Mouse (Mus musculus): Measurements from ENCODE around the gene Sap30. TPM values are rescaled to one million over a fixed set of nuclear protein-coding genes. Genes with fewer than 3 reads are reported as not detected.
A peak's percentile ranks its signal among the peaks of the same experiment; 100 is the strongest.
"Not testable (repeated sequence)": the region's sequence is repeated elsewhere in the genome, so short reads cannot be mapped to it uniquely, and the experiment has no call there.

Gene Sap30
- total RNA-seq, 2 experiments from 2014 or later, result 8.9 to 12.0 TPM

DNA sequence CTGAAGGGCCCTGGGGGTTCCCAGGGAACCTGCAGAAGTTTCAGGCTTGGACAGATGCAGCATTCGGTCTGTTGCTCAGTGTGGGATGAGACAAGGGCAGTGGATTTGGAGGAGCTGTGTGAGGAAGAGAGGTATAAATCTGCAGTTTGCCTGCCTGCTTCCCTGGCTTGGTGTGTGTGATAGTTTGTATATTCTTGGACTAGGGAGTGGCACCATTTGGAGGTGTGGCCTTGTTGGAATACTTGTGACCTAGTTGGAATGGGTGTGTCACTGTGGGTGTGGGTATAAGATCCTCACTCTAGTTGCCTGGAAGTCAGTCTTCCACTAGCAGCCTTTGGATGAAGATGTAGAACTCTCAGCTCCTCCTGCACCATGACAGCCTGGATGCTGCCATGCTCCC lies 17.8 kb upstream of the Sap30 start:
- intact Hi-C loops (cut with DNase I); DNase-seq (ENCODE audit: low spot score in 2 of 2): not testable (repeated sequence)

DNA sequence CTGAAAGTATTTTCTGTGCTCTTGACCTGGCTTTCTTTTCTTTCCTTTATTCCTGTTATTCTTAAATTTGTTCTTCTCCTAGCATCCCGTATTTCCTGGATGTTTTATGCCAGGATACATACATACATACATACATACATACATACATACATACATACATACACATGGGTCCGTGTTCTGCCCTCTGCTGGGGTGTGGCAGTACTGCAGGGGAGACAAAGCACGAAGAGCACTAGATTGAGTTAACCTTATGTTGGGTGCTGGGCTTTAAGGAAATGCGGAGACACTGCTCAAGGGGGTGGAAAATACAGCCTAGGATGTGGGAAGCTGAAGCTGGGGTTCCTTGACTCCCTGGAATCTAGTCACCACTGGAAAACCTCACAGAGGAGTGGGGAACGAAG lies 16.0 kb upstream of the Sap30 start:
- DNase-seq (ENCODE audit: low spot score in 2 of 2), result peak; percentile 25 to 28
- intact Hi-C loops (cut with DNase I), result loop anchor here (2.0 kb wide), 1 partner anchor 75 kb away; no protein-coding TSS in a partner anchor

DNA sequence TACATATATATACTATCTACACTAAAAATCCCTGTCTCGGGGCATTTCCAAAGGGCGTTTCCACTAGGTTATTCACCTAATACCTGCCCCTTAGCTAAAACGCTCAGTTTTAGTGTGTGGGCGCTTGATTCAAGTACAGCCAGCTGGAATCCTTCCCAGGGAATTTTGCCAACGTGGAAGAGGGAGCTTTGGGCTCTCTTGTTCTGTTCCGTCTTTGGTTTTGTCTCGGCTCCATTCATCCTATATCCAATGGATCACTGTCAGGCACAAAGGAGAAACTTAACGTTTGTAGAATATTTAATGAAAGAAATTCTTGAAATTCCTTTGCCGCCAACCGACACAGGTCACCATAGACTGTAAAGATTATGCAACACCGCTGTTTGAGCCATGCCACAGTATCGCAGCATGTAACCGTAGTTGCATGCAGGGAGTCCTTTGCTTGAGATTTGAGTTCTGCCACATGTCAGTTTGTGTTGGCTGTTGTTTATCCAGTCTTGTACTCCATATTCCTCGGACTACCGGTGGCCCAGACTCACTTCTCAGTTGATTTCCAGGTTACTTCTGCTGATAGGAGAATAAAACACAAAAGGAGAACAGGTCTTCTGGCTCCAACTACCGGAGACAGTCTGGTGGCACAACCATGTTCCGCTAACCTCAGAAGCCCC lies 11.3 kb upstream of the Sap30 start:
- intact Hi-C loops (cut with DNase I), result no loop called here
- peak; percentile 19 to 32 for DNase-seq (ENCODE audit: low spot score in 2 of 2)

DNA sequence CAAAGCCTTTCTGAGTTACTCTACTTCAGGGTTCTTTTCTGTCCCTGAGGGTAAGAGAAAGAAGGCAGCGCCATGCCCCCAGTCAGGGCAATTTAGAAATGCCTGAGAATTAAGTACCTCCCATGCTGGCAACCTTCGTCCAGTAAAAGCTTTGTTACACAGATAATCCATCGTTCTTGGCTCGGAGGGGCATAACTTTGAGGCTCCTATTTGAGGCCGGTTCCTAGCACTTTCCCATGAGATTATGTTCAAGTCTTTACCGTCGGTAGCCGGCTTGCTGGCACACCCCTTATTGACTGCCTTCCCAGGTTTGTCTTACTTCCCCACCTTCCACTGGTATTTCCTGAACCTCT lies 10.8 kb upstream of the Sap30 start:
- DNase-seq (ENCODE audit: low spot score in 2 of 2), result no peak
- intact Hi-C loops (cut with DNase I), result no loop called here

DNA sequence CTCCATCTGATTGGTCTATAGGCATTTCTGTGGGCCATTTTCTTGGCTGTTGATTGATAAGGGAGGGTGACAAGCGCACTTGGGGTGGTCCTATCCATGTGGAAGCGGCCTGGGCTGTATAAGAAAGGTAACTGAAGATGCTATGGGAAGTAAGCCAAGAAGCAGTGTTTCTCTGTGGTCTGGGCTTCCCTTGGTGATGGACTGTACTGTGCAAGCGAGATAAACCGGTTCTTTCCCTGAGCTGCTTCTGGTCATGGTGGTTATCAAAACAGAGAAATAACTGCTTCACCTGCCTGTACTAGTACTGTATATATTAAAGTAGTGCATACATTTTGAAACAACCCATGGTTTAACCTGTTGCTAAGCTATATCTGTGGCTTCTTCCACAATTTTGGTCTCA lies 4.2 kb upstream of the Sap30 start:
- intact Hi-C loops (cut with DNase I), result no loop called here
- no peak for DNase-seq (ENCODE audit: low spot score in 2 of 2)

DNA sequence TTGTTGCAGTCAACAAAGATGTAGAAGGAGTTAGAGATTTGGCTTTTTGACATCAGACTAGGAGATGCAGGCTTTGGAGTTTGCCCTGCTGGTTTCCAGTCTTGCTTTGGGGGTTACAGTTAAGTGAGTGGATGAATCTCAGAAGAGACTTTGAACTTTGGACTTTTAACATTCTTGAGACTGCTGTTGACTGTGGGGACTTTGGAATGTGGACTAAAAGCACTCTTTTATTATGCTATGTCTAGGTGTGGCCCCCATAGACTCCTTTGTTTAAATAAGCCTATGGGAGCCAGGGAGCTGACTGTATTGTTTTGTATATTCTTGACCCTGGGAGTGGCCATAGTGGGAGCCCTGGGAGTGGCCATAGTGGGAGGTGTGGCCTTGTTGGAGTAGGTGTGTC lies 2.2 kb upstream of the Sap30 start:
- intact Hi-C loops (cut with DNase I), result loop anchor here (2.0 to 5.0 kb wide), 2 partner anchors 21 to 53 kb away; partner anchors contain the start of gene Hmgb2
- DNase-seq (ENCODE audit: low spot score in 2 of 2), result no peak

DNA sequence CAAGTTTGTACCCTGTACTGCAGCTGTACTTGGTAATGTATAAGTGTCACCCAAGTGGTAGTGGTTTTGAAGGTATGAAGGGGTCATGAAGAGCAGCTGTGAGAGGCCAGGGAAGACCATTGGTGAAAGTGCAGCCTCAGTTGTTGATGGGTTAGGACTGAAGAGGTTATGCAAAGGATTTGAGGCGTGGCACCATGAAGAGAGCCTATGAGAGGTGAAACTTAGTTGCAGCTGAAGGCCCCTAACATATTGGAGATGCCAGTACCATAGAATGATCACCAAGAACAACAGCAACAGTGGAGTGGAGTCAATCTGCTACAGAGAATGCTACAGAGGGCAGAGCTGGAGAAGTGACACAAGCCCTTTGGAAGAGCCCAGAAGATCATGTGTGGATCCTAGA lies 1.7 kb upstream of the Sap30 start:
- no peak for DNase-seq (ENCODE audit: low spot score in 2 of 2)
- intact Hi-C loops (cut with DNase I), result loop anchor here (2.0 to 5.0 kb wide), 2 partner anchors 21 to 52 kb away; partner anchors contain the start of gene Hmgb2

DNA sequence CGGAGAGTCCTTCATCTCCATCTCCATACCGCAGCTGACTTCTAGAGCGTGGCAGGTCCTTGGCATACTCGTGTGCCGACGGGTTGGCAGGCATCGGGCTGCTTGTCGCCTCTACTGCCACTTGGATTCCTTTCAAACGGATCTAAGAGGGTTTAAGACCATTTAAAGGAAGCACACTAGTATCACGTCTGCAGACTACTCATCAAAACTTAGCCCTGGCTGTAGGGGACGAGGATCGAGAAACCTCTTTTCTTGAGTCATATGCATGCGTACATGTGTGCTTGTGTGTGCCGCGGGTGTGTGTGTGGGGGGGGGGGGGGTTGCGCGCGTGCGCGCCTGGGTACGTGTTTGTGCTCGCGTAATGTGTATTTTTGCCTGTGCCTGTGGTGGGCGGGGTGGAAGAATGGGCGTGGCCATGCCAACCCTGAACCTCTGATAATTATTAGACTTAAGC lies 679 bp upstream of the Sap30 start:
- DNase-seq (ENCODE audit: low spot score in 2 of 2), result peak; percentile 35 to 49
- intact Hi-C loops (cut with DNase I), result loop anchor here (2.0 to 5.0 kb wide), 2 partner anchors 22 to 51 kb away; partner anchors contain the start of gene Hmgb2

DNA sequence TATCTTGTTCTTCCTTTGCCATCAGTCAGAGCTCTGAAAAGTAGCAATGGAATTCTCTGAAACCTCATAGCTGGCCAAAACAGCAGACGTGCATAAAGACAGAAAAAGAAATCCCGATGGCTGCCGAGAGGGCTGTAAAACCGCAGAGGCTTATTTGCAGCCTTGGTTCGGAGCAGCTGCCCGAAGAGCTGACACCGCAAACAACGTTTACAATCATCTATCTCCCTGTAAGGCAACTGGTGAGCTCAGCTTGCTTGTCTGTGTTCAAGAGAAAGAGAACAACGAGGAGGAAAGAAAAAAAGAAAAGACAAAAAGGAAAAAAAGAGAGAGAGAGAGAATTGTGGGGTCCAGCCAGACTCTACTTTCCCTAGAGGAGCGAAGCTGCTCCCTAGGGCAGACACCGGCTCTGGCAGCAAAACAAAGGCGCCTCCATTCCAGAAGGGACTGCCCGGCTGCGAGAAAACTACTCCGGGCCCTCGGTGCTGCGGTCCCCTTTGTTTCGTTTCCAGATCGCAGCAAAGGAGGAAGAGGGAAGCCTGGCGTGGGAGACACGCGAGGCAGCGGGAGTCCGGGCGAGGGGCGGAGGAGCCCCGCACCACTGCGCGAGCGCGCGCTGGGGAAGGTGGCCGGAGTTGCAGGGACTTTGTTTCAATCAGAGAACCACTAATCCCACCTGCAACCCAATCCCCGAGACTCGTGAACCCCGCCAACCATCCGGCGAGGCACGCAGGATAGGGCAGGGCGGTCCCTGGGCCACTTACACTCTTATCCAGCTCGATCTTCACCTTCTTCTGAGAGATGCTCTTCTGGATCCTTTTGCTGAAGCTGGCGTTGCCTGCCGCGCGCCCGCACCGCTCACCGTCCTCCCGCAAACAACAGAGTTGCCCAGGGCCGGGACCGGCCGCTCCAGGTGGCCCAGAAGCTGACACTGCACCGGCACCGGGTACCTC lies 894 bp downstream of the Sap30 start:
- DNase-seq (ENCODE audit: low spot score in 2 of 2), result peak; percentile 62 to 72
- intact Hi-C loops (cut with DNase I), result loop anchor here (5.0 kb wide), 1 partner anchor 49 kb away; no protein-coding TSS in a partner anchor

DNA sequence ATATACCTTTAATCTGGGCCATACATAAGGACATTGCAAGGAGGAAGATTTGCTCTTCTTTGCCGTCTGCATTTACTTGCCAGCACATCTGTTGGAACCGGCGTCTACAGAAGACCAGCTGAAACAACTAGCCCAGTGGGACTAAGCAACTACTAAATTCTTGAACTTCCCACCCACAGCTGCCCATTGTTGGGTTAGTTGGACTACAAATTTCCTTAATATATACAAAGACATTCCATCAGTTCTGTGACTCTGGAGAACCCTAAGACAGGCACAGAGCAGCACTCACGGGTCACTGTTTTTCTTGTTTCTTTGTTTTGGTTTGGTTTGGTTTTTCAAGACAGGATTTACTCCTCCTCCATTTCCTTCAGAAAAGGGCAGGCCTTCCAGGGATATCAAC lies 7.1 kb downstream of the Sap30 start:
- intact Hi-C loops (cut with DNase I), result no loop called here
- DNase-seq (ENCODE audit: low spot score in 2 of 2), result no peak

DNA sequence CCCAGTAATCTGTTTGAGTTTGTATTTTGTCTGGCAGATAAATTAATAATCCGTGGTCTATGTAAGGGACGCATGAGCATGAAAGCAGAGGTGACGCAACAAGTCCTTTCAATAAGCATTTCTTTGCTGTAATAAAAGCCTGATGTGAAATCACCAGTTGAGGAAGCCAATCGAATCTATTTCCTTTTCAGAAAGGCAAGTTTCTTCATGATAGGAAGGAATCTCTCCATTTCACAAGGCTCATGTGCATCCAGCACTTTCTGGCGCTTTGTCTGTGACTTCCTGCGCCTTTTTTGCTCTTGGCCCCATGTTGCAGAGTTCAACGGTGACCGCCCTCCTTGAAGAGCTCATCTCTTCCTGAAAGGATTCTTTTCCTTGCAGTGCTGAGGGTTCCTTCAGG lies 8.0 kb downstream of the Sap30 start:
- intact Hi-C loops (cut with DNase I), result no loop called here
- no peak for DNase-seq (ENCODE audit: low spot score in 2 of 2)

DNA sequence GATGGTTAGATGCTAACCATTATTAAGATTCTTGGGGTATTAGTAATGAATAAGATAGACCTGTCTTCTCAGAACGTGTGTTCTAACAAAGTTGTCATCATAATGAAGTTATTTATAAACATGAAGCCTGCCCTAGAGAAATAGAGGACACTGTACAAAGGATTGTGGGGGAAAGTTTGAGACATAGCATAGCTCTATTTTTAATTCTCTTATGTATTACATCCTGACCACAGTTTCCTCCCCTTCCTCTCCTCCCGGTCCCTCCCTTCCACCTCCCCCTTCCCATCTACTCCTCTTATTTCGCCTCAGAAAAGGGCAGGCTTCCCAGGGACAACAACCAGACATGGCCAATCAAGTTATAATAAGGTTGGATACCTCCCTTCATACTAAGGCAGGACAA lies 9.3 kb downstream of the Sap30 start:
- no peak for DNase-seq (ENCODE audit: low spot score in 2 of 2)
- intact Hi-C loops (cut with DNase I), result no loop called here

DNA sequence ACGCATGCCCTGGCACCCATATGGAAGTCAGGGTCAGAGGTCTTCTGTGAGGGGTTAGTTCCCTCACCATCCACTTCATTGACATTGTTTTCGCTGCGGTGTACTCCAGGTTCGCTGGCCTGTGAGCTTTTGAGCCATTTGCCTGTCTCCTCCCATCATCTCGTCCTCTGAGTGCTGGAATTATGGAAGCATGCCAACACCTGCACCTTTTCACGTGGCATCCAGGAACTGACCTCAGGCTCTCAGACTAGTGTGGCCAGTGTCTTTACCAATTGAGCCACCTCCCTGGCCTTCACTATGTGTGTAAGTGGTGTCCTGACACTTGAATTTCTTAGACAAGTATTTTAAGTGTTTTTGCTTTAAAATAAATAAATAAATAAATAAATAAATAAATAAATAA lies 13.9 kb downstream of the Sap30 start:
- intact Hi-C loops (cut with DNase I), result no loop called here
- no peak for DNase-seq (ENCODE audit: low spot score in 2 of 2)

DNA sequence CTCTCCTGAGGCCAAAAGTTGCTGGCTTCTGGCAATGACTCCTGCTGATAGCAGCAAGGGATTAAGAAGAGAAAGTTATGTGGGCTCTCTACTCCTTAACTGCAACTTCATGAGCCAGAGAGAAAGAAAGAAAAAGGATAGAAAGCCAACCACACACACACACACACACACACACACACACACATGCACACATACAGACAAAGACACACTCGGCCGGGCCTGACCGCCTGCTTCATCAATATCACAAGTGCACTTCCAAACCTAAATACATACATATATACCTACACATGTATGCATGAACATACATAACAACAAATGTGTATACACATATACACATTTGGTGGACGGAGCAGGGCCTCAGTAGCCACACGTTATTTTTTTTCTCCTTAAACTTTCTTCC lies 16.8 kb downstream of the Sap30 start:
- no peak for DNase-seq (ENCODE audit: low spot score in 2 of 2)
- intact Hi-C loops (cut with DNase I), result no loop called here

DNA sequence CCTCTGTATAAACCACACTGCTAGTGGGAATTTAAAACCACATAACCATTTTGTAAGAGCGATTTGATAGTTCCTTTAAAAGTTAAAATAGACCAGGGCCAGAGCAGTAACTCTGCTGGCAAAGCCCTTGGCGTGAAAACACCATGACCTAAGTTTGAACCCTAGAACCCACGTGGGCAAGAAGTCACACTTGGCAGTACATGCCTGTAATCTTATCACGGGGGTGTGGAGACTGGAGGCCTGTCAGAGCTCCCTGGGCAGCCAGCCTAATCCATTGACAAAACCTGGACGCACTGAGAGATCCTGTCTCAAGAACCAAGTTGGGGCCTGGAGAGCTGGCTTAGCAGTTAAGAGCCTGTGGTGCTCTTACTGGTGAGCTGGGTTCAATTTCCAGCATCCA lies 19.0 kb downstream of the Sap30 start:
- peak in 1 of 2 experiments; percentile 15 for DNase-seq (ENCODE audit: low spot score in 2 of 2)
- intact Hi-C loops (cut with DNase I), result no loop called here

DNA sequence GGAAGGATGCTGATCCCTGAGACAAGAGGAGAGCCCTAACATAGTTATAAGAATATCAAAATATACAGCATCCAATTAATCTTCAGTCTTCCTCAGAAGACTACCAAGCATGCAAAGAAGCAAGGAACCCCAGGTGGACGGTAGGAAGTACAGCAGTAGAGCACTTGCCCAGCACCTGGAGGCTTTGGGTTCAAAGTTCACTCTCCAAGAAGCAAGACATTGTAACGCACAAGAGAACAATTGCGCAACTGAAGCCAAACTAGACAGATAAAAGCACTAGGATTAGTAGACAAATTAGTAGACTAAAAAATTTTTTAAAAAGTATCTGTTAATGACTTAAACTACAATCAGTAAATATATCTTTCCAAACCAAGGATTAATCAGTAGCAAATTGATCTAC lies 23.9 kb downstream of the Sap30 start:
- DNase-seq (ENCODE audit: low spot score in 2 of 2), result no peak
- intact Hi-C loops (cut with DNase I), result no loop called here

DNA sequence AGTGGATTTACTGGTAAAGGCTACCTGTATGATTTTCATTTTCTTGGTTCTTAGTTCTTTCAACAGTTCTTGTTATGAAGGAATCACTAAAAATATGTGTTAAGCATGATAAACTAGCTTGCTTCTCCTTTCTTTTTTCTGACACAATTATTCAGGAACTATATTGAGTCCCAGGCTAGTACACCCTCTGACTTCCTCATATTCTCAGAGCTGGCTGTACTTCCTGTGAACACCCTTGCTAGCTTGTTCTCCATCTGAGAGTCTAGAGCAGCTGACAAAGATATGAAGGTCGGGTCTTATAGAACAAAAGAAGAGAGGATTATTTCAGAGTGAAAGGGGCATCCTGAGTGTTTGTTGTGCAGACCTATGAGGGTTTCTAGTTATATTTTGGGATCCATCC lies 24.8 kb downstream of the Sap30 start:
- no peak for DNase-seq (ENCODE audit: low spot score in 2 of 2)
- intact Hi-C loops (cut with DNase I), result no loop called here

DNA sequence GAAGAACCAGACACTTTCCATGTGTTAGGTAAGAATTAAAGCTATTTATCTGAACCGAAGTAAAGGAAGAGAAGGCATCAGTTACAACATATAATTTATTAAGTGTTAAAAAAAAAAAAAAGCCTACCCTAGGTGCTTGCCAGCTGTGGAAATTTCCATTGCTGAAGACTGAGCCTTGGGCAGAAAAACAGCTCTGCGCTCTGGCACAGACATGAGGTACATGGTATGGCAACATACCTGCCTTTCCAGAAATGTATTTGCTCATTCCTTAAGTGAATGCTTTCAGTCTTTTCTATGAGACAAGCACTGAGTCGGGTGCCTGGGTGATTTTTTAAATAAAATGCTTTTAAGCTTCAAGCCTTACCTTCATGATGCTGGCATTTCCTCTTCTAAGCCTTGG lies 29.7 kb downstream of the Sap30 start:
- DNase-seq (ENCODE audit: low spot score in 2 of 2), result no peak
- intact Hi-C loops (cut with DNase I), result no loop called here

DNA sequence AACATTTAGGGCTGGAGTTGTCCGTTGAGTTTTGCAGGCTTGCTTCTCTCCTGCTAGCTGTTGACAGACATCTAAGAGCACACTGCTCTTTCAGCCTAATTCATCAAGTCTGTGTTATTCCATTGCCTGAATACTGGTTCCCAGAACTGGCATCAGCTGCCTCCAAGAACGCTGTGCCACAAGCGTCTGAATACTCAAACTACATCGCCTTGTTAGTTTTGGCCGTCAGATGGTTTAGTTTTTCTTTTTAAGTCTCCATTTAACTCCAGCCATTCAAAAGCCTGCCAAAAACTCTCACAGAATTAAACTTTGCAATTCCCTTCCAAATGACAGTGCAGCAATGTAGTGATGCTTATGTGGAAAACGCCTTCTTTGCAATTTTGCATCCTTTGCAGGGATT lies 30.5 kb downstream of the Sap30 start:
- peak in 1 of 2 experiments; percentile 16 for DNase-seq (ENCODE audit: low spot score in 2 of 2)
- intact Hi-C loops (cut with DNase I), result no loop called here

DNA sequence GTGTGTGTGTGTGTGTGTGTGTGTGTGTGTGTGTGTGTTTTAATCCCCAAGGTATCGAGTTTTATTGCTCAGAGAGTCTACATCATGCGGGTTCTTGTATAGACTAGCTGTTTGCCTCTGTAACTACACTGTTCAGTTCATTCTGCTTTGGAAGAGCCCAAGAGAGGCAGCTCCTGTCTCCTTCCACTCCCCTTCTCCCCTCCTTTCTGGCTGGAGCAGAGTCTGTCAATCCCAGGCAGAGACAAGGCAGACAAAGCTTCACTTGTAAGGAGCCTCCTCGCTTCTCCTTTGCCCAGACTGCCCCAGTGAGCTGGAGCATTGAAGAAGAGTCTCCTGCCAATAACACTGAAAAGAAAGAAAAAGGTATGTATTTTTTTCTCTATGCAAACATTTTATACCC lies 31.9 kb downstream of the Sap30 start, which contains the start of gene Scrg1:
TSS of gene Scrg1 (plus strand) at position 159 of the 400 bp plus-strand sequence.
- no peak for DNase-seq (ENCODE audit: low spot score in 2 of 2)
- intact Hi-C loops (cut with DNase I), result no loop called here

DNA sequence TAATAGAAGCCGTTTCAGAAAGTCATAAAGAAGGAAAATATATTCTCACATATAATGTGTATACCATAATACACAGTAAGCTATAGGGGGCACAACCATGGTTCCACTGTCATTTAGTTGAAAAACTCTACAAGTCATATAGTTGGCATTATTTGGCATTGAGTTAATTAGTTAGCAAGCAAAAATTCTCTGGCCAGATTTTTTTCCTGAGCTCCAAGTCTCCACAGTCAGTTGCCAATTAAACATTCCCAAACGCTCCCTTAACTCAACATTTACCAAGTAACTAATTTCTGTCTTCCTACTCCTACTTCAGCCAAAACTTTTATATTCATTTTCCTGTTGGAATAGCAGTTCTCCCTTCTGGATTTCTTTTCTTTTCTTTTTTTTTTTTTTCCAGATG lies 34.3 kb downstream of the Sap30 start:
- DNase-seq (ENCODE audit: low spot score in 2 of 2), result no peak
- intact Hi-C loops (cut with DNase I), result no loop called here
